Mouse (Mus musculus): ENCODE results near the gene Mcm5.

Mcm5 gene

DNA sequence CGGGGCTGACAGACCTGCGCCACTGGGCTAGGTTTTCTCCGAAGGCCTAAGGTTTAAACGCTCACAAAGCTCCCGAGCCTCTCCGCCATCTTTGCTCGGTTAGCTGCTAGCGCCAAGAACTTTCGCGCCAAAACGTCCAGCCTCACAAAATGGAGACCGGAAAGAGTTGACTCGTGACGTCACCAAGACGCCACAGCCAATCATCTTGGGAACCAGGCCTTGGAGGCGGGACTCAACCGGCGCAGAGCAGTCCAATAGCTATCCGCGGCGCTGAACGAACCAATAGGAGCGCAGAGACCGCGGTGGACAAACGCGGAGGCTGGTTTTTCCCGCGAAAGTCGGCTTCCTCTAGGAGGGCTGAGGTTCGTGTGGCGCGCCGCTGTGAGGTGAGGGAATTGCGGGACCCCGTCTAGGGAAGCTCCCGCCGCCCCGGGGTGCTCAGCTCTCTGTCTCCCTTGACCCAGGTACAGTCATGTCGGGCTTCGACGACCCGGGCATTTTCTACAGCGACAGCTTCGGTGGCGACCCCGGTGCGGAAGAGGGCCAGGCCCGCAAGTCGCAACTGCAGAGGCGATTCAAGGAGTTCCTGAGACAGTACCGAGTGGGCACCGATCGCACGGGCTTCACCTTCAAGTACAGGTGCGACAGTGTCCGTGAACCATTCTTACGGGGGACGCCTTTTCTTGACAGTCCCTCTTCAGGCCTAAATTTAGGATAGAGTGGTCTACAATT is at the start of gene Mcm5:
Mcm5 (plus strand) TSS at position 334 of the 732 bp plus-strand sequence.
- peak; percentile 99 for DNase-seq (ENCODE audit: low read depth, low spot score)

DNA sequence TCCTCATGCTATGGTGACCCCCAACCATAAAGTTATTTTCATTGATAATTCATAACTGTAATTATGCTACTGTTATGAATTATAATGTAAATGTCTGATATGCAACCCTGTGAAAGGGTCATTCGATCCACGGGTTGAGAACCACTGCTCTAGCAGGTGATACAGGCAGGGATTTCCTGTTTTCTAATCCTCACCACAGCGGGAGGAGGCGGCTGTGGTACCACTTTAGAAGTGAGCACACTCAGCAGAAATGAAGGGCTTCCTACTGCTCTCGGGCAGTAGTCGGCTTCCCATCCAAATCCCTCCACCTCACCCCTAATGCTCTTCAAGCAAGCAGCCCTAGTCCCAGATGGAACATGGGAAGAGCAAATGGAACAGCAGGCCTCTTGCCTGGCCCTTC is 49.3 kb upstream of the Mcm5 start:
- no peak for DNase-seq (ENCODE audit: low read depth, low spot score)

- no peak for DNase-seq (ENCODE audit: low read depth, low spot score)
Observed at GRCm38 (mm10) chr8:75060815-75061214, 48.6 kb upstream of the Mcm5 start.

DNA sequence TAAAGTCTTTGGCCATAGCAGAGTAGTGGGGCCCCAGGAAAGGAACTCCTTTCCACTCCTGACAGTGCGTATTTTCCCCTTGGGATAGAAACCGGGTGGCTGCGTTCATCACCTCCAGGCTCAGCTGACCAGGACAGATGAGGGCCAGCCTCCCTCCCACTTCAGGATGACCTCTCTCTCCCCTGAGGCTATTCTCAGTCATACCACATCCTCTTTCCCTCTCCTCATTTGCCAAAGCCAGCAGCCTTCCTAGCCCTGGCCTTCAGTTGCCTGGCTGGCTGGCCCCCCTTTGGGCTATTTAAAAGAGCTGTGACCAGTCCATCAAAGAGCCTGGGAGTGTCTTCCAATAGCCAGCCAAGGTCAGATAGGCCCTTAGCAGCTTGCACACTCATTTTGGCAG is 46.1 kb upstream of the Mcm5 start:
- DNase-seq (ENCODE audit: low read depth, low spot score) = no peak

GRCm38 (mm10) chr8:75064790-75065189 is 44.6 kb upstream of the Mcm5 start:
- no peak for DNase-seq (ENCODE audit: low read depth, low spot score)

- no peak for DNase-seq (ENCODE audit: low read depth, low spot score)
Observed at GRCm38 (mm10) chr8:75067287-75067686, 42.1 kb upstream of the Mcm5 start.

GRCm38 (mm10) chr8:75070297-75070696 is 39.1 kb upstream of the Mcm5 start:
- no peak for DNase-seq (ENCODE audit: low read depth, low spot score)

GRCm38 (mm10) chr8:75071627-75072346 is 37.6 kb upstream of the Mcm5 start:
- DNase-seq (ENCODE audit: low read depth, low spot score) = peak; percentile 84

DNA sequence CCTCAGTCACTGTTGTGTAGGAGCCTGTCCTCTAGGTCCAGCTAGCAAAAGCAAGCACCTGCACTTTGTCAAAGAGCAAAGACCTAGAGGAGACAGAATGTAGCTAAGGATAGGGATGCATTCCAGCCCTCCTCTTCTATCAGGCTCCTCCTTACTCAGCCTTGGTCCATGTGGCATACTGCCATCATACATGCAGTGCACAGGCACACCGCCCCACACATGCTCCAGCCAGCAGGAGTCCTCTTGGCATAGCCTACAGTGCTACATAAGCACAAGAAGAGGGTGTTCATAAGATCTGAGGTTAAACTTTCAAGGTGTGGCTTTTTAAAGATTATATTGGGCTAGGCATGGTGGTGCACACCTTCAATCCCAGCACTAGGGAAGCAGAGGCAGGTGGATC is 34.5 kb upstream of the Mcm5 start:
- no peak for DNase-seq (ENCODE audit: low read depth, low spot score)

DNA sequence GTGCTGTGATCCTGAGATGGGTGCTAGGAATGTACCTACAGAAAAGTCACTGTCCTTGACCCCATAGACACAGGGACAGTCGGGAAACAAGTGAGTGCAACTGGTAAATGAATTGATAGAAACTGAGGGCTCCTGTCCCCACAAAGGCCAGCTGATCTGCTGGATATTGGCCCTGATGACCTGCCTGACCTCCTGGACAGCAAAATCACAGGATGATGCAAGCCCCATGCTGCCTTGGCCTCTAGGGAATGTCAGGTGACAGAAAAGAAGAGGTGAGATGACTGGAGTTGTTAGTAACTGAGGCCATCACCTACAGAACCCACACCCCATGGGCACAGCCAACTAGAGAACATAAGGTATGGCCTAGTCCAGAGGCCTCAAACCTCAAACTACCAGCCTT is 31.2 kb upstream of the Mcm5 start:
- DNase-seq (ENCODE audit: low read depth, low spot score) = no peak

DNA sequence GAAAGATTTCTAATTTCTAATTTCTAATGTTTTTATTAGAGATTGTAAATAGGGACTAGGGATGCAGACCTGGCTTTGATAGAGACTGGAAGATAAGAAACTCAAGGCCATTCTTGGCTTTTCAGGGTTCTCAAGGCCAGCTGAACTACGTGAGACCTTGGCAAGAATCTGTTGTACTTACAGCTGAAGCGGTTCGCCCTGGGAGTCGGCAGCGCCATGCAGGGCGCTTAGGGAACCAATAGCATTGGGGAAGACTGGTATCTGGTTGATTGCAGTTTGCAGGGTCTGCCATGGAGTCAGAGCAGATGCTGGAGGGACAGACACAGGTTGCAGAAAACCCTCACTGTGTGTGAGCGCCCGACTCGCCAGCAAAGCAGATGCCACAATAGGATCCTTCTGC is 30.5 kb upstream of the Mcm5 start:
- DNase-seq (ENCODE audit: low read depth, low spot score) = no peak

DNA sequence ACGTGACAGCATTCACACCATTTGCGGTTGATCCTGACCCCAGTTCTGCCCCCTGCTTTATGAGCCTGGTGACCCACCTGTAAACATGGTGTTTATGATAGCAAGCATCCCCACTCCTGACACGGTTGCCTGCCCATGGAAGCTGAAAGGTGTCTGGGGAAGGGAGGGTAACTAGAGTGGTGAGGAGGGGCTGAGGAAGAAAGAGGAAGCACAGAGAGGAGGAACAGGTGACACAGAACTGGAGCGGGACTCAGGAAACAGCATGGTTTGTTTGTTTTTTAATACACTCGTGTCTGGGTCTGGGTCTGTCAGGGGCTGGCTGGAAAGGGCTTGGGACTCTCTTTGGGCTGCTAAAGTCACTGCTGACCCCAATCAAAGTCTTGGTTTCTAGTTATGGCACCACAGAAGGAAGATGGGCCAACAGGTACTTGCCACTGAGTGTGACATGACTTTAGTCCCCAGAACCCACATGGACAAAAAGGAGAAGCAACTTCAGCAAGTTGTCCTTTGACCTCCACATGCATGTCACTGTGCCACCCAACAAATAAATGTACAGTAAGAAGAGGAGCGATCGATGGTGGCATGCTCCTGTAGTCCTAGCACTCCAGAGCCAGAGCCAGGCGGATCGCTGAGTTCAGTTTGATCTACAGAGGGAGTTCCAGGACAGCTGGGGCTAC is 27.9 kb upstream of the Mcm5 start:
- no peak for DNase-seq (ENCODE audit: low read depth, low spot score)

GRCm38 (mm10) chr8:75082181-75082805 is 27.1 kb upstream of the Mcm5 start:
- no peak for DNase-seq (ENCODE audit: low read depth, low spot score)

DNA sequence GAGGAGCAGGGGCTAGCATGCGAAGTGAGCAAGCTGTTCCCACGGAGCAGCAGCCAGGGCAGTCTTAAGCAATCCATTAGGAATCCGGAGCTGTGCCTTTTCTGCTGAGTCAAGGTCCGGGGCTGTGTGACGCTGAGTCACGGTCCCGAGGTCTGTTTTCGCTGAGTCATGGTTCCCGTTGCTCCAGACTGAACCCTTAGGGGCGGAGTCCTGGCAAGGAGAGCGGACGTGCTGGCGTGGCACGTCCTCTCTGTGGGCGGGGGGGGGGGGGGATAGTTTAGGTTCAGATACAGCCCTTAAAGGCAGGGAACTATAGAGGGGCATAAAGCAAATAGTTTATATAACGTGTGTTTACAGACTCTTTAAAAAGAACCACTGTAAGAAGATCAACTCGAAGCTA is 25.5 kb upstream of the Mcm5 start:
- peak; percentile 73 for DNase-seq (ENCODE audit: low read depth, low spot score)

- DNase-seq (ENCODE audit: low read depth, low spot score) = no peak
Observed at GRCm38 (mm10) chr8:75084382-75085064, 24.8 kb upstream of the Mcm5 start.

- no peak for DNase-seq (ENCODE audit: low read depth, low spot score)
Observed at GRCm38 (mm10) chr8:75086002-75086401, 23.4 kb upstream of the Mcm5 start.

DNA sequence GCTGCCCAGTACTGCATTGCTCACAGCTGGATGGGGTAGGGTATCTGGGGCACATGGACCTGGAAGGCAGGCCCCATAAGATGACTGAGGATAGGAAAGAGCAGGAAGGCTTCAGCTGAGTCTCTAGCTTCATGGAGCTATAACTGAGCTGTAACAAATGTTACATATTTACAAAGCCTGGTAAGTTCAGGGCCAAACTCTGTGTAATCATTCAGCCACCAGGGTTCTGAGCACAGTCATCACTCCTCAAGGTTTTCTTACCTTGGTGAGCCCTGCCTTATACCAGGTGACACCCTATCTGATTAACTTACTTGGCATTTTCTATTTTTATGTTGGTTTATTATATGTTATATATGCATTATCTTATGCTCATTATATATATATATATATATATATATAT is 22.2 kb upstream of the Mcm5 start:
- no peak for DNase-seq (ENCODE audit: low read depth, low spot score)

- peak; percentile 20 for DNase-seq (ENCODE audit: low read depth, low spot score)
Observed at GRCm38 (mm10) chr8:75088989-75089881, 20.1 kb upstream of the Mcm5 start.

DNA sequence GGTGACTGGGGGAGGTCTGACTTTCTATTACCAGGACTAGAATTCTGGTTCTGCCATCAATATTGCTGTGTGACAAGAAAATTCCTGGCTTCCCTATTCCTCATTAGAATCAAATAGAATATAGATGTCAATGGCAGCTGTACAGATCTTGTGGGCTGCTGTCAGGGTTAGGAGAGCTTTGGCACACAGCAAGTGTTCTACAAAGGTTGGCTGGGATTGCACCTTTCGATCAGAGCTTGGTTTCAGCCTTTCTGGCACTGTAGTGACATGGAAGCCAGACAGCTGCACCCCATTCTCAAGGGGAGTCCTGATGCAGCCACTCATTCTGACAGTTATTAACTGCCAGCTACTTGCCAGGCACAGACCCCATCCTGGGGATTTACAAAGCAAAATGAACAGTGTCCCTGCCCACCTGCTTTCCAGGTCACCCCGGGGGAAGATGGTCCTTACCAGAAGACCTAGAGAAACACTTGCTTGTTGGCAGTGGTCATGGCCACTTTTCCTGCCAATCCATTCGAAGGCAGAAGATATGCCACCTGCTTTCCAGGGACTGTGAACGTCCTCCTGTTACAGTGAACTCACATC is 18.5 kb upstream of the Mcm5 start:
- DNase-seq (ENCODE audit: low read depth, low spot score) = no peak

All from CD4-positive, CD25-positive, alpha-beta regulatory T cell, adult 2 months (primary cell).